Mouse (Mus musculus): ENCODE results near the gene Kif6. TPM values are rescaled to one million over a fixed set of nuclear protein-coding genes. Genes with fewer than 3 reads are reported as not detected.
A peak's percentile ranks its signal among the peaks of the same experiment; 100 is the strongest.

The Kif6 gene
- total RNA-seq, 1 experiment from 2014 or later, result 1.3 TPM

DNA sequence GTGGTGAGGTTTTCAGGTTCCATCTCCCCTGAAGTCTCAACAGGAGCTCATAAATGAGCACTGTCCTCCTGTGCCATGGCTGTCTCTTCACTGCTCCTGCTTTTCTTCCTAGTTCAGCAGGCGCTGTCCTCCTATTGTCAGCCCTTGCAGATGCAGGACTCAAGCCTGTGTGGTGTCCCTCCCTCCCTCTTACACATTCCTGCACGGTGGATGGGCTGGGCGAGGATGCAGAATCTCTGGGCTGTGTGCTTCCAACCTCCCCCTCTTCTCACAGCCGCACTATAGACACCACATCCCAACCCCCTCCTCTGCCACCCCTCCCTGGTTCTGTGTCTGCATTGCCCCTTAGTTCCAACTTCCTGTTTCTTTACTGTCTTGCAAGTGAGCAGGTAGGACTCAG is 240.8 kb downstream of the Kif6 start:
- DNase-seq, result no peak

DNA sequence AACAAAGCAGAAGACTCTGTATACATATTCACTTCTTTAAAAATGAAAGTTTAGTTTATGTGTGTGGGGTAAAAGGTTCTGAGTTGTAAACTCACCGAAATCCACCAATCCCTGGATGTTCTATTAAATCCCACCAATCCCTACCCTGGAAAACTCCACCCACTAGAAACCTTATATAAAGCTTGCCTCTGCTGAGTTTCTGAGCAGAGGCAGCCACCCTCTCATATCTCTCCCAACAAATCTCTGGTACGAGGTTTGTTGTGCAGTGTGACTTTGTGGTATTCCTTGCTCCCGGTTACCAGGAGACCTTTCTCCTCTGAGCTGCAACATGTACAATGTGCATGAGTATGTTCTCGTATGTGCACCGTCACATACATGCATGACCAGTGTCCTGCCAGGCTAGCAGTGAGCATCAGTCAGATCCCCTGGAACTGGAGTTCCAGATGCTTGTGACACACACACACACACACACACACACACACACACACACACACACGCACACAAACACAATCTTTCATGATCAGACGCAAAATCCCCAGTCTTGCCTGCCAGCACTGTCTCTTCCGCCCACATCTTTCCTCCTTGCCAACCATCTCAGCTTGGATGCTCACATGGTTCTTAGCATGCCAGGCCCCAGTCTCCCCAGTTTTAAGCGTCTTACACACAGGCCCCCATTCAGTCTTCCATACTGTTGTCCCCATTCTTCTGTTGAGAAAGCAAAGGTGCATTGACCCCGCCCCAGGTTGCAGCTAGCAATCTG is 245.3 kb downstream of the Kif6 start:
- DNase-seq, result no peak

DNA sequence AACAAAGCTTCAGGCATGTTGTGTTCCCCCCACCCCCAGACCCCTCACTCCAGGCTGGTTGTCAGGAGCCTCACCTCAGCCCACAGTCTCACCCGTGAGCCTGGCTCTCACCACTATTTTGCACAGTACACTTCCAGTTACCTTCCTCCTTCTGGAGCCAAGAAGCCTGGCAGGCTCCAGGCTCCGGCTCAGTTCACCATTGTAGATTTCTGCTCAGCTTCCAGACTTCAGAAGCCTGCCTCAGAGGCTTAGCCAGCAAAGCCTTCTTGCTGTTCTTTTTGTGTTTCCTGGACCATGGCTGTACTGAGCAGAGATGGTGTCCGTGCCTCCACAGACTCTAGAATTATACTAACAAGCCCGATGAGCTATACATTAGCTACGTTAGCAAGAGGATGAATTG is 248.7 kb downstream of the Kif6 start:
- DNase-seq, result no peak

DNA sequence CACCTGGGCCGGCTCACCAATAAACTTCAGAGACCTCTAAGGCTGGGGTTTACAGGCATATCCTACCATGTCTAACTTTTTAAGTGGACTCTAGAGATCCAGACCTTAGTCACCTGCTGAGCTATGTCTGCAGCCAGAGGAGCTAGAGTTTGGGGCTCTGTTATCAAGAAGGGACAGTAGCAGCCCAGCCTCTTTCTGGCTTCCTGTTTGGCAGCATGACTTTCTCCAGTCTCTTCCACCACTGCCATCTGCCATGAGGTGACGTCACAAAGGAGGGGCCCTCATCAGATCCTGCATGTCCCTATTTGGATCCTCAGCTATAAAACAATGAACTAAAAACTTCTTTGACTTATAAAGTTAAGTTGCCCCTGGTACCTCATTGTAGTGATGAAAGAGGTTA is 250.7 kb downstream of the Kif6 start:
- no peak for DNase-seq

DNA sequence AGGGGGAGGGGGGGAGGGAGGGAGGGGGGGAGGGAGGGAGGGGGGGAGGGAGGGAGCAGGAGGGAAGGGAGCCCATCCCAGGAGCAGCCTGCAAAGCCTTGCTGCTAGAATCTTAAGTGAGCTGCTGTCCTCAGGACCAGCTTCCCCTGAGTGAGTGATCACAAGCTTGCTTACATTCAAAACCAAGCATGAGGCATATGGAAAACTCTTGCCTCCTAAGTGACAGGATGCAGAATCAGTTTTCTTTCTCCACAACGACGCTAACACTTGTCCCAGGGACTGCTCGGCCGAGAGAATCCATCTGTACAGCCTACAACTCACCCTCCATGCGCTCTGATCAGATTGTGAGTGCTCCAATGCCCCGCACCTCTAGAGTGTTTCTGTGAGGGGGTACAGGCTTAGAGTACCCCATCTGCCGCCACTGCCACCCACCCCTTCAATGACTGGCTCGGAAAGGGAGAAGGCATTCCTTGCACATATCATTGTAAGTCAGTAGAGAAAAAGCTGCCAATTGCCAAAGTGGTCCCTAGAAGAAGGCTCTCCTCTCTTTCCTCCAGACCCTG is 251.8 kb downstream of the Kif6 start:
- DNase-seq, result no peak

DNA sequence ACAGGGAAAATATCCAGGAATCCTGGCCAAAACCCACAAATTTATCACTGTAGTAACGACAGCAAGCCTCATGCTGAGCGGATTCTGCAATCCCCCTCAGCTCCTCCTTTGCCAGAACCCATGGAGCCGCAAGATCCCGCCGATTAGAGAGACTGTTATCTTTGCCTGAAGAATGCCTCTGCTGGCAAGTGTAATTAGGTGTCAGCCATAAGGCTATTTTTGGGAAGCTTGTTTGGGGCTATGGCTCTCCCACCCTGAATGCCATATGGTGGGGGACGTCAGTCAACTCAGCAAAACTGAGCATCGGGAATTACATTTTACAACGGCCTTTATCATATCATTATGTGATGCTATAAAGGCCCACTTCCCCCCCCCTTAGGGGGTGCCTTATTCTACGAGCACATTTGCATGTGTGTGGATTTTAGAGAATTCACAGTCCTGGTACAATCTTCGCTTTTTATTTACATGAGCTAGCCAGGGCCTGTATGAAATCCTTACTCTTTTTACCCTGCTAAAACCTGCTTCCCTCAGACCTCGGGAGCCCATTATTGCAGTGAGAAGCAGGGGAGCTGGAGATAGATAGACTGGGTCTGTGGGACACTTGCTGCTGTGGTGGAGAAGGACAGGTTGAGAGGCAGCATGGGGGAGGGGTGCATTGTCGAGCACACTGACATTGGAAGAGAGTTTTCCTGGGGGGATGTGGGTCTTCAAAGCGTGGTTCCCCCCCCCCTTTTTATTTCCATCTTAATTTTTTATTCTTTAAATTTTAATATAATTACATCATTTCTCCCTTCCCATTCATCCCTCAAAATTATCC is 252.6 kb downstream of the Kif6 start:
- no peak for DNase-seq

DNA sequence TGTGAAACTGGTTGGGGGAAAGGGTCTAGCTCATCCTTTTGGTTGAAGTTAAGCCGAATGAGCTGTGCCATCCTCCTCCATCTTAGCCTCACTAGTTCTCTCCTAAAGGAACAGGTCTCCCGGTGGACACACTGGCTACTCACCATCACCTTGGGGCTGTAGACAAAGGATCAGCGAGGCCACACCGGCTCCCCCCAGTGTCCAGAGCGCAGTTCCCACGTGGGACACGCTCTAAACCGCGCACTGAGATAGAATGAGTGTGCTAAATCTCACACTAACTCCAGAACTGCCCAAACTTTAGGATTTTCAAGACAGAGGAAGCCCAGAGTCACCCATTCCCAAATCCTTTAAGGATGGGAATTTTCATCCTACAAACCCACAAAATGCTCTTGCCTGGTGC is 254.3 kb downstream of the Kif6 start:
- no peak for DNase-seq

DNA sequence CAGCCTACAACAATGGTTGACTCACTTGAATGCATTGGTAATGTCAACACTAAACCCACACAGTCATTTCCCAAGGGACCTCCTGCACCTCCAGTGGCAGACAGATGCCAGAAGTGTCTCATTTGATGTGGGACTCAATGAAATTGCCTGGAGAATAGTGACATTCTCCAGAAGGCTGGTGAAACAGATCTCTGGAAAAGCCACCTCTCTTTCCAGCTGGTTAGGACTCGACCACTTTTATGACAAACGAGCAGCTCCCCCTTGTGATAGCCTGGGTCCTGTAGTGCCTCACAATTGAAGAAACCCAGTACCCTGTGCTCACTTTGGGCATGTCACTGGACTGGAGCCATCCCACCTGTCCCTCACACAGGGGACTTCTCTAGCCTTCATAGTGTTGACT is 257.4 kb downstream of the Kif6 start:
- no peak for DNase-seq

DNA sequence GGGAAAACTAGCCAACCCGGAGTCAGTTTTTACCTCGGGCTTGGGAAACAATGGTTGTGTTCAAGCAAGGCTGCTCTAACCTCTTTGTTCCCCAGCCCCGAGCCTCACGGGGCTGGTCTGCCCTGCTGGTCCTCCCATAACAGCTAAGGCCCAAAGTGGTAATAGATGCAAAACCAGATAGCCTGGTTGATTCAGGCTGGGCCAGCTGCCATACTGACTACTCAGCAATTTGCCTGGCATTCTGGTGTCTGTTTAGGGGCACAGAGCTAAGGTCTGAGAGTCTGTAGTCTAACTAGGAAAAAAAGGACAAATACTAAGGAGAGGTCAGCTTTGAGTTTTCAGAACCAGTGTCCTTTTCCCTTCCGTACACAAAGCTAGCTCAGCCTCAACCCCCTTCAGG is 259.8 kb downstream of the Kif6 start:
- DNase-seq, result no peak

DNA sequence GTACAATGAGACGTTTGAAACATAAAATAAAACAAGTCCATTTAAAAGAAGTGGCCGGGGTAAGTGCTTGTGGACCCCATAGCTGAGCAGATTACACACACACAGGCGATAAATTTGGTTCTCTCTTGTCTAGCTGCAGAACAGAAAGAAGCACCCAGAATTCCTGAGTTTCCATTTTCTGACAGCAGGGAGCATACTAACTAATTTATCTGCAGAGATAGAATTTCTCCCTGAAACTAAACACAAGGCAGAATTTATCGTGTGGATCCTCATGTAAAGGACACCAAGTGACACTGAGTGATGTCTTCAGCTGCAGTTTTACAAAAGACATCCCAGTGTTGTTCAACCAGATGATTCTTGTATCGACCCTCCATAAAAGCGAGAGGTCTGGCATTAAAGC is 260.5 kb downstream of the Kif6 start:
- no peak for DNase-seq

DNA sequence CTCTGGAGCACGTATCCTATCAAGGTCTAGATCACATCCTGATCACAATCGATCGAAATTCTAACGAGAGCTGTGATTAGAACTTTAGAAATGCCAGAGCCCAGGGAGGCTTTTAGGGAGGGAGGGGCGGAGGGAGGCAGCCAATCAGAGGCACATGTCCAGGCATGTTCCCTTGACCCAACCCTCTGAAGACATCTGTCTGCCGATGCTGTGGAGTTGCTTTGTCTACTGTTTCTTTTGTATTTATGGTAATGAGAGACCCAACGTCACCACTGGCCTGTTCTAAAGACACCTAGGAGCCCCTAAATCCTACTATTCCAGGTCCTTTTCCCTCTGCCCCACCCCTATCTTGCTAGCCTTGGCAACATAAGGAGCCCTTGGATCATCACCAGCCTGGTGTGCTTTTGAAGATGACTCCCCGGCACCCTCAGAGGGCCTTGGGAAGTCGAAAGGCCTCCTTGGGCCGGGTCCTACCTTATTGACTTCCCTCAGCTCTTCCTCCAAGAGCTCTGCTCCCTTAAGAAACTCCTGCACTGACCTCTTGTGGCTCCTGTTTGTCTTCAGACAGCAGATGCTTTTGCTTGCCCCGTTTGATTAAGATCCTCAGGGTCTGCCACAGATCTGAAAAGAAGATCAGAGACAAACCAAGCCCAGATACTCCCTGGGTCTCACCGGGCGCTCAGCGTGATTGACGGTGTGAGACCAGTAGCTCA is 261.2 kb downstream of the Kif6 start:
- DNase-seq, result no peak

DNA sequence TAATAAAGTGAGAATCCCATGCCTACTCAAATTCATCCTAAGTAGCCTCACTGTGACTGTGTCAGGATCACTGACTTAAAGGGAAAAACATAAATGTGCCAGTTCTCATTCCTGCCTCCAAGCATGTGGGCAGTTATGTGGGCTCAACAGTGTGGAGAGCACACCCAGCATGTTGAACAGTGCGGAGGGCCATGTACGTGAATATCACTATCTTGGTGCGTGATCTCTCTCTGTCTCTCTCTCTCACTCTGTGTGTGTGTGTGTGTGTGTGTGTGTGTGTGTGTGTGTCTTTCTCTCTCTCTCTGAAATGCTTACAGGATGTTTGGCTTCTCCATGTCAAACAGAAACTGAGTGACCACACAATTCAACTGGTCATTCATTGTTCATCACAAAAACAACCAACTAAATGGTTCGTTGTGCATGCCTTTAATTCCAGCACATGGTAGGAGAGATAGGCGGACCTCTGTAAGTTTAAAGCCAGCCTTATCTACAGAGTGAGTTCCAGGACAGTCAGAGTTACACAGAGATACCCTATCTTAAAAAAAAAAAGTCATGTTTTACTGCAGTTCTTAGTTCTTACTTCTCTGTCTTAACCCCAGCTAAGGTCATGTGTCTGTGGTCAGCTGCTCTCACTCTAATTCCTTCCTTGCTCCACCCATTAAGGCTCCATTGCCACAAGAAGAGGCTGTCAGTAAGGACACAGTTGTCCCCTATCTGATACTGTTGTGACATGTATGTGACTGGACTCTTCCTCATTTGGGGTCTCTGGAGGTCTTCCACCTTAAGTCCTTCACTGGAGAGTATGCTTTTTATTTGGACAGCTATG is 266.2 kb downstream of the Kif6 start:
- no peak for DNase-seq

DNA sequence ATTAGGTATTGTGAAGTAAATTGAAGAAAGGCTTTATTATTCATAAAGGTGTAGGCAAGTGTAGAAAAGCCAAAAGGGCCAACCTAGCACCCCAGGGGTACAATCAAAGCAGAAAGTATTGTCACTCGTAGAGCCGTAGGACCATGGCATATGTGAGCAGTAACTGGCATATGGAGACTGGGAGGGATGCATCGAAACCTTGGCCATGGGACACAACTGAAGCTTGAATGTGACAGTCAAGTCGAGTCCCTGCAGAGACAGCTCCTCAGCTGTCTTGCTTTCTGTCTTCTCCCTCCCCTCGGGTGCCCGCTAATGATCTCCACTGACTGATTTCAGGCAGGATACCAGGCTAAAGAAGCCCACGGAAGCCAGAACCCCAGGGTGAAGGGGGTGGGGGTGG is 266.9 kb downstream of the Kif6 start:
- DNase-seq, result no peak

DNA sequence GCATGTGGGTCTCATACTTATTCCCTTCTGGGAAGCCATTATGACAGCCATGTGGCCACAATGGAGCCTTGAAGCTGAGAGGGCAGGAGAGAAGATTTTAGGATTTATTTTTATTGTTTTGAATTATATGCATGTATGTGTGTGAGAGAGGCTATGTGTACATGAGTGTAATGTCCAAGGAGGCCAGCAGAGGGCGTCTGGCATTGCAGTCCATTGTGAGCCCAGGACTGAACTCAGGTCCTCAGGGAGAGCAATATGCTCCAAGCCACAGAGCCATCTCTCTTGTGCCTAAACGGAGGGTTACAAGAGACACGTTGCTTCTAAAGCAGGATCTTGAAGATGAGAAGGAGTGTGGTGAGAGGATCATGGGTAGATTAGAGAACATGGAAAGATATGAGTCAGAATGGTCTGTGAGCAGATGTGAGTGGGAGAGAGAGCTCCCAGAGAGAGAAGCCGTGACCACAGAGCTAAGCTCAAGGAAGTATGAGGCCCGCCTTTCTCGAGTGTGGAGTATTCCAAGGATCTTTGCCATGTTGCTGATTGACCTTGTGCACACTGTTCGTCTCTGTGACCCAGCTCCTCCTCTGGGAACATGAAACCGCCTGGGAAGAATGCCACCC is 268.3 kb downstream of the Kif6 start:
- no peak for DNase-seq

DNA sequence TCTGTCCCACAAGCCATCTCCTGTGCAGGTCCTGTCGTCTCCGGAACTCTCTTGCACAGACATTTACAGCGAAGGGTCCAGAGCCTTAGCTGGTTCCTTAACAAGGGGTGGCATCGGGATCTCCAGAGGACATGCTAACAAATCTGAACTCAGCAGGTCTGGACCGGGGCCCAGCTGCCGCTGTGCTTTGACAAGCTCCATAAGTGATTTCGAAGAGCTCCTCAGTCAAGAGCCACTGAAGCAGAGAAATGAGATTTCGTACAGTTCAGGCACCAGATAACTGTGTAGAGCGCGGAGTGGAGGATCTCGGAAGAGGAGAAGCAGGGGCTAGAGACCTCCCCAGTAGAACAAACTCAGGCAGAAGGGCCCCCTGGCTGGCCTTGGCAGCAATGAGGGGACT is 270.1 kb downstream of the Kif6 start:
- no peak for DNase-seq

DNA sequence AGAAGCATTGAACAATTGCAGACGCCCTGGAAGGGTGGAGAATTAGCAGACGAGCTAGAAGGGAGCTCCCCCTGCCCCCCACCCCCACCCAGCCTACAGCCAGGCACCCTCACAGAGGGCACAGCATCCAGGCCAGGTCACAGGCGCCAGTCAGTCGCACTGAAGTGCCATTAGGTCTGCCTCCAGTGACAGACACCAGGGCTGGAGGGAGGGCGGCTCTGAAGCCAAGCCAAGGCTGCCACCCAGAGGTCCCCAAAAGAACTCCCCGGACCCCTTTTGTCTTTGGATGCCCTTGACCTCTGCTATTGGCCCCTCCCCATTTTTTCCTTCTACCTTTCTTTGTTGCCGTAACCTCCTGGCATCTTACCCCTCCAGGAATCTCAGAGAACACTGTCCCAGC is 274.7 kb downstream of the Kif6 start:
- no peak for DNase-seq

DNA sequence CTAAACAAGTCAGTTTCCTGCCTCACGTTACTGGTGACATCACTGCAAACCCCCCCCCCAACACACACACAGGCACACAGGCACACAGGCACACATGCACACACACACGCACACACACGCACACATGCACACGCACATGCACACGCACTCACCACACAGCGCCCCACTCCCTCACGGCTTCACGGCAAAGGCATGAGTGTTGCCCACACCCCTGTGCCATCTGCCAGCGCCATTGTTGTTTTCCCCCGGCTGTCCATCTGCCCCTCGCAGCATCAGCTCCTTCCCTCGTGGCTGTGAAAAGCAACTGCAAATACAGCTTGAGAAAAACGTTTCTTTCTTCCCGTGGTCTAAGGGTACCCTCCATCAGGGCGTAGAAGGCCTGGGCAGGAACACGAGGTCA is 275.9 kb downstream of the Kif6 start:
- DNase-seq, result no peak

DNA sequence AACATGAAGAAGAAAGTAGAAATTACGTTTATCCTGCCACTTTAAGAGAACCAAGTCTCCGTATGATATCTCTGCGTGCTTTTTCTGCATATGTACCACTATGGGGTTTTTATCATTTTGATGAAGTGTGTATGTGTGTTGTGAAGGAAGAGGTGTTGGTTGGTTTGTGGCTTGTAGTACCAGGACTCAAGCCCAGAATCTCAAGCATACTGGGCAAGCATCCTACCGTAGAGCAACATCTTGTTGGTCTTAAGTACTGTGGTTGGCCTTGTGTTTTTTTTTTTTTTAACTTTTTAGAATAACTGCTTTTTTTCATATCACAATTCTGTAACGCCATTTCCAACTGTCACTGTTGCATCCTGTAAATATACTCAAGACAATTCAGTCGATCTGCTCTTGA is 277.5 kb downstream of the Kif6 start:
- DNase-seq, result no peak

DNA sequence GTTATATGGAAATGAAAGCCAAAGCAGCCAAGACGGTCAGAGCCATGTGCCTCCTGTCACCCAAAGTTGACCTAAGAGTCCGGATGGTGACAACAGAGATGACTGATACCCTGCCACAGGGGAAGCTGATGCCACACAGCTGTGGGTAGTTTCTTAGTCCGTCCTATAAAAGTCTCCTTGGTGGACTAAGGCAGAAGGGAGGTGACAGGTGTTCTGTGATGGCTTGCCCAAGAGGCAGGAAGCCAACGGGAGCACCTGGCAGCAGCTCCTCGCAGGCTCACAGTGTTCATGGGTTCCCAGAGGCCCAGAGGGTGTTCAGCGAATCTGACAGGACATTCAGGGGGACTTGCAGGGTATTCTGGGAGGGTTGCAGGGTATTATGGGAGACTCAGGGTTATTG is 279.5 kb downstream of the Kif6 start:
- no peak for DNase-seq

DNA sequence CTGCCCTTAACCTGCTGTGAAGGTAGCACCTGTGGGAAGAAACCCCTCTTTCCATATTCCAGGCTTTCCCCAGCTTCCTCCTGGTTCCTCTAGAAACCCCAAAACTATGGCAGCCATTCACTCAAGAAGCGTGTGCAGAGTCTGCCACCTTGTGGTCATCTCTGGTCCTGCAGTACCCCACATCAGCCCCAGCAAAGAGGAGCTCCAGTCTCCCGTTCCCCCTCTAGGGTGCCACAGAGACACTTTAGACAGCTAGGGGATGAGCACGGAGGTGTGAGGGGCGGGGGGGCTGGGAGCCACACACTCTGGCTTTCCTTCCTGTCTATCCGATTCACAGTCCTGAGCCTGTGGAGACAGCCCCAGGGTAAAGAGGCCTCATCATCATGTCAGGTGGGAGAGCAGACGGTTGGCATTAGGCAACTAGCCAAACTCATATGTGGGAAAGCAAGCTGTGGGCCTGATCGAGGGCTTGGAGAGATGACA is 284.0 kb downstream of the Kif6 start:
- DNase-seq, result peak; percentile 65

DNA sequence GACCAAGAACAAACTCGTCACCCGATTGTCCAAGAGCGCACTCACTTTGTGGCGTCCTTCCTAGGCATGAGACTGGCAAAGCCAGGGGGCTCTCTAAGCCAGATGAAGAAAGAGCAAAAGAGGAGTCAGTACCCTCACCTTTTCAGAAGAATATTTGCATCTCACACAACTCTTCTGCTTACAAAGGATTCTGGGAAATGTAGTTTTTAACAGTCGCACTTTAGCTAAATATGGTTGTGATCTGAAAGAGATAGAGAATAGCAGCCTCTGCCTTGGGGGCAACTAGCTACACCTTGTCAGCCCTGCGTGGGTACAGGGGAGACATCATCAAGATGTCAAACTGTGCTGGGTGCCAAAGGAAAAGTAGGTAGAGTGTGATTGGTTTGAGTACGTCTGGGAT is 287.7 kb downstream of the Kif6 start:
- no peak for DNase-seq

Measured in adrenal gland, postnatal 25 days (tissue).